Mouse (Mus musculus) embryonic facial prominence, embryonic 15.5 days (tissue): ENCODE results near the gene Slc35b1. TPM values are rescaled to one million over a fixed set of nuclear protein-coding genes. Genes with fewer than 3 reads are reported as not detected.
A peak's percentile ranks its signal among the peaks of the same experiment; 100 is the strongest.

Experiments used
- ATAC-seq: fragments of 200-750 bp; cut with Nextera tagmentation; 2 replicates; pipeline ENCODE4 v1.8.0; 2017; ENCODE audit warnings: low read depth, moderate TSS enrichment; ENCODE audit not compliant: insufficient number of reproducible peaks, low FRiP score, low TSS enrichment
- H3K27ac ChIP-seq: fragments of 300-500 bp; sonication (generic); replicated peaks from 2 replicates; pipeline ENCODE4 v1.5.1; 2015; ENCODE audit warnings: mild to moderate bottlenecking, inconsistent platforms
- H3K27me3 ChIP-seq: fragments of 300-500 bp; sonication (generic); 2 replicates; pipeline ENCODE4 v1.6.1; 2015; ENCODE audit warnings: inconsistent platforms
- H3K36me3 ChIP-seq: fragments of 300-500 bp; sonication (generic); 2 replicates; pipeline ENCODE4 v1.6.1; 2015; ENCODE audit warnings: mild to moderate bottlenecking, inconsistent platforms
- H3K4me1 ChIP-seq: fragments of 300-500 bp; sonication (generic); 2 replicates; pipeline ENCODE4 v1.6.1; 2015; ENCODE audit warnings: inconsistent platforms
- H3K4me2 ChIP-seq: fragments of 300-500 bp; sonication (generic); replicated peaks from 2 replicates; pipeline ENCODE4 v1.6.1; 2015; ENCODE audit warnings: mild to moderate bottlenecking, inconsistent platforms
- H3K4me3 ChIP-seq: fragments of 300-500 bp; sonication (generic); replicated peaks from 2 replicates; pipeline ENCODE4 v1.5.1; 2015; ENCODE audit warnings: mild to moderate bottlenecking, inconsistent platforms
- H3K9ac ChIP-seq: fragments of 300-500 bp; sonication (generic); 2 replicates; pipeline ENCODE4 v1.6.1; 2015; ENCODE audit warnings: inconsistent platforms
- H3K9me3 ChIP-seq: fragments of 300-500 bp; sonication (generic); replicated peaks from 2 replicates; pipeline ENCODE4 v1.6.1; 2016; ENCODE audit warnings: inconsistent platforms
- WGBS: fragments of 180-500 bp; shearing (Covaris S2); methylation state at CpG from one replicate; pipeline ENCODE4 v1.1.7; 2015; 5-methylcytosine and 5-hydroxymethylcytosine counted together
- polyA plus RNA-seq: library from polyadenylated mRNA; unstranded; fragments of >200 nt; fragmentation: Nextera tagmentation; extraction: Ambion mirVana; gene quantifications from 2 replicates; pipeline ENCODE4 v1.2.1, GENCODE M21; 2015

The Slc35b1 gene
- polyA plus RNA-seq, 1 experiment from 2014 or later = 100 TPM

- H3K4me2 ChIP-seq = no peak overlapping the region
These were observed 31.8 kb upstream of the Slc35b1 start for GRCm38 (mm10) chr11:95352686-95353085.

GRCm38 (mm10) chr11:95353226-95353625 is 31.3 kb upstream of the Slc35b1 start:
- H3K4me1 ChIP-seq = peaks cover 31% of the 10 kb centered on the region
- H3K27ac ChIP-seq = no peak overlapping the region
- no peak overlapping the region for H3K9ac ChIP-seq
- H3K36me3 ChIP-seq = peaks cover 11% of the 10 kb centered on the region
- no peak for ATAC-seq
- H3K9me3 ChIP-seq = no peaks in the 10 kb centered on the region
- H3K27me3 ChIP-seq = no peaks in the 10 kb centered on the region
- H3K4me3 ChIP-seq = no peak overlapping the region
- H3K4me2 ChIP-seq = no peak overlapping the region
- WGBS = 87% methylated on average over 9 of the region's 9 CpGs

More at GRCm38 (mm10) chr11:95352686-95353085, 31.8 kb upstream of the Slc35b1 start:
- ATAC-seq = no peak
- Histone ChIP-seq H3K9ac (no peak overlapping the region), H3K27ac (no peak overlapping the region), H3K4me1 (peaks cover 25% of the 10 kb centered on the region), H3K4me3 (no peak overlapping the region), H3K9me3 (no peaks in the 10 kb centered on the region), H3K36me3 (peaks cover 14% of the 10 kb centered on the region), H3K27me3 (no peaks in the 10 kb centered on the region)
- WGBS = 89% methylated on average over 2 of the region's 2 CpGs

- H3K36me3 ChIP-seq = peaks cover 4% of the 10 kb centered on the region; the same call in 1 of the 2 replicates
- no peak overlapping the region for H3K9ac ChIP-seq
- H3K27me3 ChIP-seq = no peaks in the 10 kb centered on the region
- WGBS = 84% methylated on average over 14 of the region's 14 CpGs
- no peak for ATAC-seq
- H3K4me1 ChIP-seq = peaks cover 42% of the 10 kb centered on the region
- H3K27ac ChIP-seq = no peak overlapping the region
- no peaks in the 10 kb centered on the region for H3K9me3 ChIP-seq
- no peak overlapping the region for H3K4me3 ChIP-seq
- H3K4me2 ChIP-seq = no peak overlapping the region
These were observed 30.1 kb upstream of the Slc35b1 start for GRCm38 (mm10) chr11:95354228-95354944.

- WGBS = 76% methylated on average over 12 of the region's 12 CpGs
- ATAC-seq = no peak
These were observed 29.4 kb upstream of the Slc35b1 start for GRCm38 (mm10) chr11:95354945-95355660.

GRCm38 (mm10) chr11:95355661-95356011 is 28.9 kb upstream of the Slc35b1 start:
- H3K9ac ChIP-seq = no peak overlapping the region
- 0 out of 2 replicates have a peak overlapping the region, but pooled peaks have one; percentile 12 for H3K27ac ChIP-seq
- peaks cover 41% of the 10 kb centered on the region for H3K4me1 ChIP-seq
- peaks cover 4% of the 10 kb centered on the region; the same call in 1 of the 2 replicates for H3K36me3 ChIP-seq
- H3K9me3 ChIP-seq = no peaks in the 10 kb centered on the region
- no peak overlapping the region for H3K4me3 ChIP-seq
- ATAC-seq = no peak
- 83% methylated on average over 5 of the region's 5 CpGs for WGBS
- H3K27me3 ChIP-seq = no peaks in the 10 kb centered on the region
- no peak overlapping the region for H3K4me2 ChIP-seq

More at GRCm38 (mm10) chr11:95354945-95355660, 29.4 kb upstream of the Slc35b1 start:
- Histone ChIP-seq H3K27ac (0 out of 2 replicates have a peak overlapping the region, but pooled peaks have one; percentile 12), H3K4me2 (no peak overlapping the region), H3K4me1 (peaks cover 44% of the 10 kb centered on the region), H3K27me3 (no peaks in the 10 kb centered on the region), H3K9me3 (no peaks in the 10 kb centered on the region), H3K36me3 (peaks cover 4% of the 10 kb centered on the region; the same call in 1 of the 2 replicates), H3K9ac (no peak overlapping the region), H3K4me3 (no peak overlapping the region)

- 87% methylated on average over 7 of the region's 7 CpGs for WGBS
These were observed 28.5 kb upstream of the Slc35b1 start for GRCm38 (mm10) chr11:95356039-95356438.

GRCm38 (mm10) chr11:95356469-95357273 is 27.8 kb upstream of the Slc35b1 start:
- peak overlapping the region; percentile 24; the same call in 1 of the 2 replicates for H3K27ac ChIP-seq

More at GRCm38 (mm10) chr11:95356039-95356438, 28.5 kb upstream of the Slc35b1 start:
- Histone ChIP-seq H3K4me3 (no peak overlapping the region), H3K4me2 (no peak overlapping the region), H3K27me3 (no peaks in the 10 kb centered on the region), H3K4me1 (peaks cover 41% of the 10 kb centered on the region), H3K36me3 (peaks cover 4% of the 10 kb centered on the region; the same call in 1 of the 2 replicates), H3K9me3 (no peaks in the 10 kb centered on the region), H3K27ac (no peak overlapping the region), H3K9ac (no peak overlapping the region)
- no peak for ATAC-seq

GRCm38 (mm10) chr11:95358263-95358662 is 26.2 kb upstream of the Slc35b1 start:
- H3K4me2 ChIP-seq = no peak overlapping the region
- ATAC-seq = no peak
- H3K27me3 ChIP-seq = no peaks in the 10 kb centered on the region
- 39% methylated on average over 3 of the region's 3 CpGs for WGBS
- H3K4me3 ChIP-seq = no peak overlapping the region
- H3K36me3 ChIP-seq = peaks cover 4% of the 10 kb centered on the region; the same call in 1 of the 2 replicates
- no peaks in the 10 kb centered on the region for H3K9me3 ChIP-seq
- H3K9ac ChIP-seq = no peak overlapping the region
- H3K27ac ChIP-seq = no peak overlapping the region
- H3K4me1 ChIP-seq = peaks cover 41% of the 10 kb centered on the region

More at GRCm38 (mm10) chr11:95356469-95357273, 27.8 kb upstream of the Slc35b1 start:
- H3K4me1 ChIP-seq = peaks cover 41% of the 10 kb centered on the region
- no peaks in the 10 kb centered on the region for H3K27me3 ChIP-seq
- H3K9me3 ChIP-seq = no peaks in the 10 kb centered on the region
- no peak overlapping the region for H3K4me2 ChIP-seq
- WGBS = 67% methylated on average over 17 of the region's 17 CpGs
- peak; percentile 58; the same call in 1 of the 2 replicates for ATAC-seq
- no peak overlapping the region for H3K9ac ChIP-seq
- peaks cover 4% of the 10 kb centered on the region; the same call in 1 of the 2 replicates for H3K36me3 ChIP-seq
- no peak overlapping the region for H3K4me3 ChIP-seq

- Histone ChIP-seq H3K9ac (no peak overlapping the region), H3K4me3 (no peak overlapping the region), H3K36me3 (peaks cover 10% of the 10 kb centered on the region; the same call in 1 of the 2 replicates), H3K4me2 (no peak overlapping the region), H3K27me3 (no peaks in the 10 kb centered on the region), H3K27ac (no peak overlapping the region), H3K9me3 (no peaks in the 10 kb centered on the region), H3K4me1 (peaks cover 28% of the 10 kb centered on the region)
- WGBS = 83% methylated on average over 5 of the region's 5 CpGs
- ATAC-seq = no peak
These were observed 20.1 kb upstream of the Slc35b1 start for GRCm38 (mm10) chr11:95364388-95364787.

GRCm38 (mm10) chr11:95365596-95365995 is 18.9 kb upstream of the Slc35b1 start:
- Histone ChIP-seq H3K36me3 (peaks cover 18% of the 10 kb centered on the region; the same call in 1 of the 2 replicates), H3K27ac (0 out of 2 replicates have a peak overlapping the region, but pooled peaks have one; percentile 24), H3K4me1 (peaks cover 26% of the 10 kb centered on the region), H3K9me3 (no peaks in the 10 kb centered on the region), H3K9ac (no peak overlapping the region), H3K27me3 (no peaks in the 10 kb centered on the region), H3K4me2 (no peak overlapping the region), H3K4me3 (no peak overlapping the region)
- 63% methylated on average over 10 of the region's 10 CpGs for WGBS
- ATAC-seq = peak; percentile 31; the same call in 1 of the 2 replicates
